Mouse (Mus musculus) embryonic fibroblast, embryonic 13.5 days (primary cell): ENCODE results near the gene Tmem160.

ENCODE experiments used
- CTCF ChIP-seq: IDR thresholded peaks from 2 replicates; pipeline ENCODE4 v1.5.1; 2011; ENCODE audit warnings: mild to moderate bottlenecking, control low read depth, low read length, moderate library complexity, borderline replicate concordance; ENCODE audit not compliant: insufficient read depth
- POLR2A ChIP-seq: IDR thresholded peaks from 2 replicates; pipeline ENCODE4 v1.6.1; 2011; ENCODE audit warnings: low read depth, mild to moderate bottlenecking, control low read depth, low read length, moderate library complexity

DNA sequence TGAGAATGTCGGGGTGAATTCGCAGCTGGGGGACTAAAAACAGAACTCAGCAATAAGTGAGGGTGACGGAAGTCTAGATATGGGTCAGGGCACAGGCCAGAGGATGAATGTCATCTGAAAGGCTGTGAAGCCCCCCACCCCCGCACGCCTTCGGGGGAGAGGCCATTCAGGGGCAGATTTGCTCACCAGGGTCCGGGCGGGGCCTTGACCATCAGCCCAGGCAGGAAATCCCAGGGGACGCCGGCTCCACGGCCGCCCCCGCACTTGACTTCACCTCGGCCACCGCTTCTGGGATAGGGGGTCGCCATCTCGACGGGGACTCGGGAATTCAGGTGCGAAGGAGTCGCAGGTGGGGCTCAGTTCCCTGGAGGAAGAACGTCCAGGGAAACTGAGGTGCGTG lies 22.7 kb downstream of the Tmem160 start:
- TF ChIP-seq CTCF: no peak
- no peak for TF ChIP-seq POLR2A
